Mouse (Mus musculus) liver, embryonic 12.5 days (tissue): Measurements from ENCODE around the gene Trpm3. TPM values are rescaled to one million over a fixed set of nuclear protein-coding genes. Genes with fewer than 3 reads are reported as not detected.

Experiments
- ATAC-seq: fragments of 200-750 bp; cut with Nextera tagmentation; 2 replicates; pipeline ENCODE4 v1.8.0; 2017; ENCODE audit warnings: moderate number of reproducible peaks, mild to moderate bottlenecking, moderate library complexity
- H3K27ac ChIP-seq: fragments of 300-500 bp; sonication (generic); 2 replicates; pipeline ENCODE4 v1.5.1; 2016; ENCODE audit warnings: mild to moderate bottlenecking
- H3K27me3 ChIP-seq: fragments of 300-500 bp; sonication (generic); replicated peaks from 2 replicates; pipeline ENCODE4 v1.6.1; 2016; ENCODE audit warnings: mild to moderate bottlenecking, moderate library complexity
- H3K36me3 ChIP-seq: fragments of 300-500 bp; sonication (generic); 2 replicates; pipeline ENCODE4 v1.6.1; 2016; ENCODE audit warnings: mild to moderate bottlenecking, moderate library complexity
- H3K4me1 ChIP-seq: fragments of 300-500 bp; sonication (generic); 2 replicates; pipeline ENCODE4 v1.6.1; 2016
- H3K4me2 ChIP-seq: fragments of 300-500 bp; sonication (generic); 2 replicates; pipeline ENCODE4 v1.6.1; 2016; ENCODE audit warnings: mild to moderate bottlenecking, moderate library complexity
- H3K4me3 ChIP-seq: fragments of 300-500 bp; sonication (generic); 2 replicates; pipeline ENCODE4 v1.5.1; 2016; ENCODE audit warnings: mild to moderate bottlenecking, moderate library complexity
- H3K9ac ChIP-seq: fragments of 300-500 bp; sonication (generic); 2 replicates; pipeline ENCODE4 v1.6.1; 2016; ENCODE audit warnings: mild to moderate bottlenecking, moderate library complexity
- H3K9me3 ChIP-seq: fragments of 300-500 bp; sonication (generic); replicated peaks from 2 replicates; pipeline ENCODE4 v1.6.1; 2016; ENCODE audit warnings: mild to moderate bottlenecking, moderate library complexity
- WGBS: fragments of 180-500 bp; shearing (Covaris S2); methylation state at CpG from one replicate; pipeline ENCODE4 v1.1.7; 2016; ENCODE audit not compliant: insufficient replicate concordance; 5-methylcytosine and 5-hydroxymethylcytosine counted together
- polyA plus RNA-seq: library from polyadenylated mRNA; unstranded; fragments of >200 nt; fragmentation: Nextera tagmentation; extraction: Ambion mirVana; gene quantifications from 2 replicates; pipeline ENCODE4 v1.2.1, GENCODE M21; 2016

Trpm3 gene
- polyA plus RNA-seq, result 0.11 TPM in 1 of 2 replicates, not detected in the other

- Histone ChIP-seq H3K36me3 (no peaks in the 10 kb centered on the region), H3K9me3 (no peaks in the 10 kb centered on the region), H3K27me3 (peaks cover 10% of the 10 kb centered on the region), H3K4me1 (no peaks in the 10 kb centered on the region), H3K27ac (no peak within 1 kb of the TSS), H3K9ac (no peak within 1 kb of the TSS), H3K4me3 (no peak within 1 kb of the TSS), H3K4me2 (peak within 1 kb of the TSS; percentile 39)
- WGBS, result 4% methylated on average over 39 of the region's 39 CpGs
- ATAC-seq, result no peak
These were observed at the start of gene Trpm3 for GRCm38 (mm10) chr19:22138590-22139421. TSS of gene Trpm3 (plus strand) at chr19:22139046.

GRCm38 (mm10) chr19:22100582-22100981 is 38.3 kb upstream of the Trpm3 start:
- H3K9ac ChIP-seq, result no peak overlapping the region
- no peaks in the 10 kb centered on the region for H3K9me3 ChIP-seq
- H3K27ac ChIP-seq, result no peak overlapping the region
- no peak overlapping the region for H3K4me3 ChIP-seq
- H3K4me1 ChIP-seq, result no peaks in the 10 kb centered on the region
- H3K4me2 ChIP-seq, result no peak overlapping the region
- ATAC-seq, result no peak
- H3K27me3 ChIP-seq, result no peaks in the 10 kb centered on the region
- 45% methylated on average over 4 of the region's 4 CpGs for WGBS
- no peaks in the 10 kb centered on the region for H3K36me3 ChIP-seq

- Histone ChIP-seq H3K27me3 (no peaks in the 10 kb centered on the region), H3K36me3 (no peaks in the 10 kb centered on the region), H3K9me3 (no peaks in the 10 kb centered on the region), H3K9ac (no peak overlapping the region), H3K27ac (no peak overlapping the region), H3K4me3 (no peak overlapping the region), H3K4me2 (no peak overlapping the region), H3K4me1 (no peaks in the 10 kb centered on the region)
- 57% methylated on average over 4 of the region's 4 CpGs for WGBS
- no peak for ATAC-seq
These were observed 35.0 kb upstream of the Trpm3 start for GRCm38 (mm10) chr19:22103865-22104264.

- ATAC-seq, result no peak
These were observed 33.9 kb upstream of the Trpm3 start for GRCm38 (mm10) chr19:22104848-22105484.

GRCm38 (mm10) chr19:22105648-22106047 is 33.2 kb upstream of the Trpm3 start:
- ATAC-seq, result no peak
- 53% methylated on average over 2 of the region's 2 CpGs for WGBS
- Histone ChIP-seq H3K36me3 (no peaks in the 10 kb centered on the region), H3K27me3 (no peaks in the 10 kb centered on the region), H3K9ac (no peak overlapping the region), H3K4me3 (no peak overlapping the region), H3K9me3 (no peaks in the 10 kb centered on the region), H3K4me1 (no peaks in the 10 kb centered on the region), H3K27ac (no peak overlapping the region), H3K4me2 (no peak overlapping the region)

More at GRCm38 (mm10) chr19:22104848-22105484, 33.9 kb upstream of the Trpm3 start:
- 67% methylated on average over 7 of the region's 7 CpGs for WGBS
- no peak overlapping the region for H3K4me3 ChIP-seq
- no peaks in the 10 kb centered on the region for H3K36me3 ChIP-seq
- H3K27ac ChIP-seq, result no peak overlapping the region
- H3K4me1 ChIP-seq, result no peaks in the 10 kb centered on the region
- H3K9ac ChIP-seq, result no peak overlapping the region
- H3K9me3 ChIP-seq, result no peaks in the 10 kb centered on the region
- H3K27me3 ChIP-seq, result no peaks in the 10 kb centered on the region
- H3K4me2 ChIP-seq, result no peak overlapping the region

- 76% methylated on average over 8 of the region's 8 CpGs for WGBS
- ATAC-seq, result no peak
- no peaks in the 10 kb centered on the region for H3K36me3 ChIP-seq
- no peaks in the 10 kb centered on the region for H3K9me3 ChIP-seq
- H3K27me3 ChIP-seq, result no peaks in the 10 kb centered on the region
- H3K27ac ChIP-seq, result no peak overlapping the region
- no peaks in the 10 kb centered on the region for H3K4me1 ChIP-seq
- no peak overlapping the region for H3K4me2 ChIP-seq
- no peak overlapping the region for H3K9ac ChIP-seq
- no peak overlapping the region for H3K4me3 ChIP-seq
These were observed 29.9 kb upstream of the Trpm3 start for GRCm38 (mm10) chr19:22108893-22109463.

GRCm38 (mm10) chr19:22120976-22121375 is 17.9 kb upstream of the Trpm3 start:
- Histone ChIP-seq H3K27me3 (no peaks in the 10 kb centered on the region), H3K4me3 (no peak overlapping the region), H3K9me3 (no peaks in the 10 kb centered on the region), H3K27ac (no peak overlapping the region), H3K9ac (no peak overlapping the region), H3K36me3 (no peaks in the 10 kb centered on the region), H3K4me1 (no peaks in the 10 kb centered on the region), H3K4me2 (no peak overlapping the region)
- ATAC-seq, result no peak
- 82% methylated on average over 2 of the region's 2 CpGs for WGBS

- no peaks in the 10 kb centered on the region for H3K36me3 ChIP-seq
- no peak for ATAC-seq
- H3K27ac ChIP-seq, result no peak overlapping the region
- H3K9ac ChIP-seq, result no peak overlapping the region
- no peak overlapping the region for H3K4me2 ChIP-seq
- no peaks in the 10 kb centered on the region for H3K9me3 ChIP-seq
- H3K4me1 ChIP-seq, result no peaks in the 10 kb centered on the region
- WGBS, result 58% methylated on average over 2 of the region's 2 CpGs
- no peak overlapping the region for H3K4me3 ChIP-seq
- H3K27me3 ChIP-seq, result no peaks in the 10 kb centered on the region
These were observed 17.2 kb upstream of the Trpm3 start for GRCm38 (mm10) chr19:22121631-22122030.

- Histone ChIP-seq H3K4me2 (no peak overlapping the region), H3K9ac (no peak overlapping the region), H3K4me1 (no peaks in the 10 kb centered on the region), H3K36me3 (no peaks in the 10 kb centered on the region), H3K27ac (no peak overlapping the region), H3K27me3 (no peaks in the 10 kb centered on the region), H3K4me3 (no peak overlapping the region), H3K9me3 (no peaks in the 10 kb centered on the region)
- 47% methylated on average over 3 of the region's 3 CpGs for WGBS
- ATAC-seq, result no peak
These were observed 6.2 kb upstream of the Trpm3 start for GRCm38 (mm10) chr19:22132626-22133025.

GRCm38 (mm10) chr19:22178549-22178948 is 39.7 kb downstream of the Trpm3 start:
- 57% methylated on average over 4 of the region's 4 CpGs for WGBS
- Histone ChIP-seq H3K4me1 (no peaks in the 10 kb centered on the region), H3K4me3 (no peak overlapping the region), H3K9me3 (no peaks in the 10 kb centered on the region), H3K27me3 (no peaks in the 10 kb centered on the region), H3K27ac (no peak overlapping the region), H3K4me2 (no peak overlapping the region), H3K36me3 (no peaks in the 10 kb centered on the region), H3K9ac (no peak overlapping the region)
- ATAC-seq, result no peak

- Histone ChIP-seq H3K27me3 (no peaks in the 10 kb centered on the region), H3K9me3 (no peaks in the 10 kb centered on the region), H3K4me3 (no peak overlapping the region), H3K36me3 (no peaks in the 10 kb centered on the region), H3K27ac (no peak overlapping the region), H3K4me1 (no peaks in the 10 kb centered on the region), H3K4me2 (no peak overlapping the region), H3K9ac (no peak overlapping the region)
- 81% methylated on average over 2 of the region's 2 CpGs for WGBS
- no peak for ATAC-seq
These were observed 40.2 kb downstream of the Trpm3 start for GRCm38 (mm10) chr19:22179017-22179416.

GRCm38 (mm10) chr19:22180136-22180535 is 41.3 kb downstream of the Trpm3 start:
- no peaks in the 10 kb centered on the region for H3K4me1 ChIP-seq
- no peak overlapping the region for H3K27ac ChIP-seq
- H3K9ac ChIP-seq, result no peak overlapping the region
- WGBS, result 70% methylated on average over 3 of the region's 3 CpGs
- no peaks in the 10 kb centered on the region for H3K36me3 ChIP-seq
- no peaks in the 10 kb centered on the region for H3K9me3 ChIP-seq
- no peak overlapping the region for H3K4me3 ChIP-seq
- ATAC-seq, result no peak
- H3K4me2 ChIP-seq, result no peak overlapping the region
- H3K27me3 ChIP-seq, result no peaks in the 10 kb centered on the region
